Mouse (Mus musculus): ENCODE measurements around the gene Dst.

The Dst gene

GRCm38 (mm10) chr1:34245951-34246641 lies 338.1 kb downstream of the Dst start:
- no peak for DNase-seq

GRCm38 (mm10) chr1:34246642-34246987 lies 338.6 kb downstream of the Dst start:
- DNase-seq, result no peak

GRCm38 (mm10) chr1:34251137-34251536 lies 343.1 kb downstream of the Dst start:
- no peak for DNase-seq

GRCm38 (mm10) chr1:34252267-34252666 lies 344.2 kb downstream of the Dst start:
- DNase-seq, result no peak

DNA sequence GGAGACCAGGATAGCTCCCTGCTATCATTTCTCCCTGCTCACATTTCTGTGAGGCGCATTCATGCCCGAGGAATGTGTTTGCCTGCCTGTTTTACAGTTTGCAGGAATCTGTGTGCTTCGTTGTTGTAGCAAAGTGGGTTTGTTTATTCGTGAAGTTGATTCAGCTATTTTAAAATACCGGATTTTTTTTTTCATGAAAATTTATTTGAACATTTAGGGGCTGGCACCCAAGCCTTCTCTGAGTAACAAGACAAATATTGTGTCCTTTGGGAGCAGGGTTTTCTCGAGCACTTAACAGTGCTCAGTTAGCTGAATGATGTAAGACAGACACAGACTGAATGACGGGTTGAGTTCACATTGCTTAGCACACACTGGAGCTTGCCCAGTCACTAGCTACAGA lies 345.9 kb downstream of the Dst start:
- no peak for DNase-seq

GRCm38 (mm10) chr1:34259898-34260297 lies 351.9 kb downstream of the Dst start:
- no peak for DNase-seq

DNA sequence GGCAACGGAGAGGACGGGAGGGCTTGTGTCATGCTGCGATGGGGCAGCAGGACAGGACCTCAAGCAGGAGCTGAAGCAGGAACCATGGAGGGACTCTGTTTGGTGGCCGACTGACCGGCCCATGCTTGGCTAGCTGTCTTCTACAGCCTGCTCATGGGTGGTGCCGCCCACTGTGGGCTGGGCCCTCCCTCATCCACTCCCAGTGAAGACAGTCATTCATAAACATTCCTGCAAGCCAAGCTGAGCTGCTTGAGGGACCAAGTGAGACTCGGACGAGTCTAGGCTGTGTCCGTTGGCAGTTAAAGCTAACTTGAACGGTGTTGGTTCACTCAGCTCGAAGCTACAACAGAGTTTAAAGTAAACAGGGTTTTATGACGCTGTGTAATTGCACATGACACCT lies 353.0 kb downstream of the Dst start:
- DNase-seq, result peak; percentile 29

- DNase-seq, result peak; percentile 76
Observed at GRCm38 (mm10) chr1:34268520-34268919, 360.5 kb downstream of the Dst start.

GRCm38 (mm10) chr1:34269578-34269977 lies 361.6 kb downstream of the Dst start:
- peak; percentile 41 for DNase-seq

- no peak for DNase-seq
Observed at GRCm38 (mm10) chr1:34273922-34274321, 365.9 kb downstream of the Dst start.

DNA sequence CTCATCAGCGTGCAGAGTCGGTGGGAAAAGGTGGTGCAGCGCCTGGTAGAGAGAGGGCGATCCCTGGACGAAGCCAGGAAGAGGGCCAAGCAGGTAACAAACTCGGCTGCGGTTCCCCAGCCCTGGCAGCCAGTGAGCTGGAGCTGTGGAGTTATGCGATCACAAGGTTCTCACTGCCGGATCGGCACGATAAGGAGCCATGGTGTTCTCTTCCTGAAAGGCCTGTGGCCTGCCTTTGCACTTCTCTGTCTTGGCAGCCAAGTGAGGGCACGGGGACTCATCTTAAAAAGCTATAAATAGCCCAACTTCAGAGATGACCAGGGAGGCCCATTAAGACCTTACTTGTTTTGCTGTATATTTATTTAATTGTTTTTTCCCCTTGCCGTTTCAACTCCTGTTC lies 367.8 kb downstream of the Dst start:
- no peak for DNase-seq

DNA sequence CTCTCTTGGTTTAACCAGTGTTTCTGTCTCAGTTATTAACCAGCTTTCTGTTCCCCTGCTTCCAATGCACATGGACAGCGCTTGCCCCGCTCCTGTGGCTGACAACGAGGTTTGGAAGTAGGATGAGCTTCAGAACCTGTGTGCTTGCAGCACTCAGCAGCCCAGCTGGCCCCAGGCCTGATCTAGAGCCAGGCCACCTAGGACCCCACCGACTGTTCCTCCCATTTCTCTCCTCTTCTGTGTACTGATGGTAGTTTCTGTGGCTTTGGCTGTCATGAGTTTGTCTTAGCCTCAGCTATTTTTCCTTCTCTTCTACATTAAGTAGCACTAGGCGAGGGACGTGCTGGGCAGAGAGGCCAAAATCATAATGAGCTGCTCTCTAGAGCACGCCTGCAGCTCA lies 368.7 kb downstream of the Dst start:
- DNase-seq, result no peak

DNA sequence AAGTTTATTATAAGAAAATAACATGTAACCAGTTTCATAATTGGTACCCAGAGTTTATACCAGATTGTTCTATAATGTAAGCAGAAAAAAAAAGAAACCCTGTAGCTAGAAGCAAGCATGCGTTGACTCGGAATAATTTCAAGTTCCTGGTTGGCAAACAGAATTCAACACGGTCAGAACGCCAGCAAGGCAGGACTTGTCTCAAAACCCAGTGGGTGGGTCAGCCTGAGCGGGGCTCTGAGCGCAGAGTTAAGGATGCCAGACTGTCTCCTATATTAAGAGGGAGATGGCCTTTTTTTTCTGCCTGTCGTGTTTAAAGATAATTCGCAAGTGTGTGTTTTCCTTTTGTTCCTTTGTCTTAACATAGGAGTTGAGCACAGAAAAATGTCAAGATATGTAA lies 369.2 kb downstream of the Dst start:
- DNase-seq, result no peak

DNA sequence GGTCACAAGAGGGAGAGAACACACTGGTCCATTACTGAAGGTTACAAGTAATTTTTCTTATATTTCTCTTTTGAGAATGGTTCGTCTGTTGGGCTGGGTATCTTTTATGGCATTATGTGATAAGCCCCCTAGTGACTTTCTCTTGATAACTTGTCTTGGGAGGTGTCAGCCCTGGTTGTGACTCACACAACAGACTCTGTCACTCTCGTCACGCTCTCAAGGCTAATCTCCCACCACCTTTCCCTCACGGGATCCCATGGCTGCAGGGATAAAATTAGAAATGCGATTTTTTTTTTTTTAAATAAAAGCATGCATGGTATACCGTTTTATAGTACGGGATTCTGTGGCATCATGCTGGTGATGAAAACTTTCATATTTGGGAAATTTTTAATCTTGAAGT lies 375.5 kb downstream of the Dst start:
- no peak for DNase-seq

DNA sequence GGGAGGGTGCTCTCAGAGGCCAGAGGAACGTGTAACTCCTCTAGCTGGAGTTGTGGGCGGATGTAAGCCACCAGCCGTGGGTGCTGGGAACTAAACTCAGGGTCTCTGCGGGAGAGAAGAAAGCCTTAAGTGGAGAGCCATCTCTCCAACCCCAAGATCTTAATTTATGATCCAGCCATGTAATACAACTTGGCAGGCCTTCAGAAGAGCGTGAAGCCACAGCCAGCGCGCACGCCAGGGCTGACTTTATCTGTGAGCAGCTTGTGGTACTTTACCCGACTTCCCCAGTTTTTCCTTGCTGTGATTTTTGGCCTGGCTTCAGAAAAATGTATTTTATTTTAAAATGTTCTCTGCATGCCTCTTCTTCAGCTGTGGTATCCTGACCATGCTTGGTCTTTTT lies 377.0 kb downstream of the Dst start:
- peak; percentile 23 for DNase-seq

DNA sequence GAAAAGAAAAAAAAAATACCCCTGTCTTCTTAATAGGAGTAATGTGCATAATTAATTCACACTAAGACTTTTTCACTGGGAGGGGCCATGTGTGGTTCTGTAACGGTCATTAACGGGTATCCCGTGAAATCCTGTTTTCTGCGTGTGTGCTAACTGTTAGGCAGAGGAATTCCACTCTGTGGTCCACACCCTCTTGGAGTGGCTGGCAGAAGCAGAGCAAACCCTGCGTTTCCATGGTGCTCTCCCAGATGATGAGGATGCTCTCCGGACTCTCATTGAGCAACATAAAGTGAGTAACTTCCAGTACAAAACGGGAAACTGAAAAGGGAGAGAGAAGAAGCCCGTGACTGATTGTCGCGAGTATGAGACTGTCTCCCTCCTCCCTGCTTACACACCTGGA lies 379.7 kb downstream of the Dst start:
- DNase-seq, result no peak

GRCm38 (mm10) chr1:34288181-34288580 lies 380.2 kb downstream of the Dst start:
- DNase-seq, result no peak

DNA sequence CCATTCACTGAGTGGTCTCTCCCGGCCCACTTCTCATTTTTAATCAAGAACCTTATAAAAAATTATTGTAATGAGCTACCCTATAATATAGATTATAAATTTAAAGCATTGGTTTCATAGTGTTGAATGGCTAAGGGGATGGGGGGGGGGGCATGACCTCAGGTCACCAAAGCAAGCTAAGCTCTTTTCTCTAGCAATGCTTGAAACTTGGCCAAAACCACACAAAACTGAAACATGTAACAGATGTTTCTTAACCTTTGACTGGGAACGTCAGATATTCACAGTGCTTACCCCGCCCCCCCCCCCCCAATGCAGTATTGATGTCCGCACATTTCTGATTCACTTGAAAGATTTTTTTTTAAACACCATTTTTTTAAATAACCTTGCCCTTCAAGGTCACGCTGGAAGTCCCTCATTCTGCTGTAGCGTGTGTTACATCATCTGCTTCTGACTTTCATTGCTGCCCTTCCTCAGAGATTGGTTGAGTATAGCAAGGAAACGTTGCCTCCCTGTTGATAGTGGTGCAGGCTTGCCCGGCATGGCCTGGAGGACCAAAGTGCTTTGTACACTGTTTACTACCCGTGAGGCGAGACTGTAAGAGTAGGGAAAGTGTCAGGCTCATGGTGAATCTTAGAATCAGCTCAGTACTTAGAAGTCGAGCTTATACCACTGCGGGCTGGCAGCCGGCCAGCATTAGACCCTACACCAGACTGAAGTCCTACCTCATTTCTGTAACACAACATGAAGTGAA lies 380.9 kb downstream of the Dst start:
- peak; percentile 52 for DNase-seq

DNA sequence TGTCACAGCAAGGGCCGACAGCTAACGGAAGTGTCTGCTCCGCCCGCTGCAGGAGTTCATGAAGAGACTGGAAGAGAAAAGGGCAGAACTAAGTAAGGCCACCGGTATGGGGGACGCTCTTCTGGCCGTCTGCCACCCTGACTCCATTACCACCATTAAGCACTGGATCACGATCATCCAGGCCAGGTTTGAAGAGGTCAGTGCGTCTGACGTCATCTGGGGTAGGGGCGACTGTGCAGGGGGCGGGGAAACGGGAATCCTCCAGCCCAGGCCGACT lies 381.4 kb downstream of the Dst start:
- peak; percentile 32 for DNase-seq

DNA sequence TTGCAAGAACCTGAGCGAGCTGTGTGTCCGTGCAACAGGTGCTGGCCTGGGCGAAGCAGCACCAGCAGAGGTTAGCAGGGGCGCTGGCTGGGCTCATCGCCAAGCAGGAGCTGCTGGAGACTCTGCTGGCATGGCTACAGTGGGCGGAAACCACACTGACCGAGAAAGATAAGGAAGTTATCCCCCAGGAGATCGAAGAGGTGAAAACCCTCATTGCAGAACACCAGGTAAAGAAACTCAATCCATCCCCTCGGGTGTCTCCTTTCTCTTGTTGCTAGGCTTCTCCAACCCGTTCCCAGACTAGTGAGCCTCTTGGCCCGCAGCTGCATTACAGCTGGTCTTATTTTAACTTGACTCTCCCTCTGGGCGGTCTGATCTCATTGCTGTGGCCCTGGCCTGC lies 382.3 kb downstream of the Dst start:
- DNase-seq, result peak; percentile 65

DNA sequence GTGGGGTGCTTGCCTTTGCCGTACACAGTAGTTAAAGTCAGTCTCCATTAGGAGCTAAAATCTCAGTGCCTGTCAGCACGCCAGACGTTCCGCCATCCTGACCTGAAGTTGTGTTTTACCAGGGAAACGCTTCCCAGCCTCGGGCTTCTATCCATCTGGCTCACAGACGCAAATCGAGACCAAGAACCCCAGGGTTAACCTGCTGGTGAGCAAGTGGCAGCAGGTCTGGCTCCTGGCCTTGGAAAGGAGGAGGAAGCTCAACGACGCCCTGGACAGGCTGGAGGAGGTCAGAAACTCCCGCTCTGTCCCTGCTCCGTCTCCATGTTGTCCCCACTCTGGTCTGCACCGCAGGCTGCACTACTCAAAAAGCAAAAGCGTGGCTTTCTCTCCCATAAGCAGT lies 385.2 kb downstream of the Dst start:
- no peak for DNase-seq

DNA sequence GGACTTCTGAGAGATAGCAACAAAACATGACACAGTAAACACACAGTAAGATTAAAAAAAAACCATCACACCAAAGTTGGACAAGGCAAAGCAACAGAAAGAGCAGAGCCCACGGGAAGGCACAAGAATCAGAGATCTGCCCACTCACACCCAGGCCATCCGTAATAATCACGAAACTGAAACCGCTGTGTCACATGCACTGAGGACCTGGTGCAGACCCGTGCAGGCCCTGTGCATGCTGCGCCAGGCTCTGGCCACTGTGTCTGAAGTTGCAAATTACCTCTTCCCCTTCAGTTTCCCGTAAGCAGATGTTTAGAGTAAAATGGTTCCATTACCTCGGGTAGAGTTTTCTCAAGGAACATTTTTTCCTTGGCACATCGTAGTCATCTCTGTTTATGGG lies 389.6 kb downstream of the Dst start:
- DNase-seq, result no peak

DNA sequence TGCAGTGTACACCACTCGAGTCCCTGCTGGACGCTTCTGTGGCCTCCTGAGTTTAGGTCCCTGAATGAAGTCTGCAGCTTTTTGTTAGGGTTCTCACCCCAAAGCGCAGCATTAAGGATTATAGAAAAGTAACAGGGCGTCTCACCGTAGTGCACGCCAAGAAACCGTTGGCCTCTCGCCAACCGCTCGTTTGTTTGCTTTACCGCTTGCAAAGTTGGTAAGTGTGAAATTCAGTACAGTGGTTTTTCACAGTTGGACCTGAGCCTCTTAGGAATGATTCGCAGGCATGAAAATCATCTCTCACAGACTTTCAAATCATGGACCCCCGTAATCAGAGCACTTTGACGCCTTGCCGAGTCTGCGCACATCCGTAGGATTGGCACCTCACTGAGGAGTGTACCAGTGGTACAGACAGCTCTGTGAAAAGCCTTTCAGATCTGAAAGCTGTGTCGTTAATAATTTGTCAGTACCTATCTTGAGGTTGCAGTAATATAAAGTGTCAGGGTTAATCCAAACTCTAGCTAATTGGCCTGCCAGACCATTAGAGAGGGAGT lies 390.7 kb downstream of the Dst start:
- peak; percentile 62 for DNase-seq

GRCm38 (mm10) chr1:34299507-34299906 lies 391.5 kb downstream of the Dst start:
- DNase-seq, result no peak

Data from kidney, postnatal 10 days (tissue).